Mouse (Mus musculus): ENCODE results near the gene Kmt5a. TPM values are rescaled to one million over a fixed set of nuclear protein-coding genes. Genes with fewer than 3 reads are reported as not detected.
"Not testable (repeated sequence)": the region's sequence is repeated elsewhere in the genome, so short reads cannot be mapped to it uniquely, and the experiment has no call there.

Kmt5a gene
- polyA plus RNA-seq, 1 experiment from 2014 or later, result 105 TPM

DNA sequence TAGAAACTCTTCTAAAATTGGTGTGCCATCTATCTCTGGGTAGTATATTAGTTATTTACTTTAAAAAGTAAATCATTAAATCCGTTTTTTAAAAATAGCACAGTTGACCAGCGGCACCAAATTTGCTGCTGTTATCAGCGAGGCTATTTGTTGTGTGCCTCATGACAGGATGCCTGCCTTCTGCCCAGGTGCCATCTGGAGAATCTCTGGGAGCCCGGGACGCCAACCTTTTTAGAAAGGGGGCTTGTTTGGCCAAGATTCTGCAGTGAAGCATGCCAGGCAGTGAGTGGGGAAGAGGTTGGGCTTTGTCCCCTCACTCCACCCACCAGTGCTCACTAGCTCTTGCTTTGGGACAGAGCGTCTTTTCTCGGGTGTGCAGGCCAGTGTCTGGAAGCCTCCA lies 10.3 kb downstream of the Kmt5a start:
- H3K4me2 ChIP-seq (replicated peaks), result peak overlapping the region; percentile 45
- peaks cover 50% of the 10 kb centered on the region for H3K36me3 ChIP-seq
- H3K27me3 ChIP-seq (replicated peaks), result no peaks in the 10 kb centered on the region
- 0 out of 2 replicates have a peak overlapping the region, but pooled peaks have one; percentile 6 for H3K4me3 ChIP-seq (replicated peaks)
- no peak for ATAC-seq
- 62% methylated on average over 7 of the region's 7 CpGs for WGBS
- H3K4me1 ChIP-seq (replicated peaks), result peaks cover 33% of the 10 kb centered on the region
- H3K27ac ChIP-seq, result peak overlapping the region; percentile 84
- H3K9me3 ChIP-seq, result no peaks in the 10 kb centered on the region
- H3K9ac ChIP-seq, result no peak overlapping the region

DNA sequence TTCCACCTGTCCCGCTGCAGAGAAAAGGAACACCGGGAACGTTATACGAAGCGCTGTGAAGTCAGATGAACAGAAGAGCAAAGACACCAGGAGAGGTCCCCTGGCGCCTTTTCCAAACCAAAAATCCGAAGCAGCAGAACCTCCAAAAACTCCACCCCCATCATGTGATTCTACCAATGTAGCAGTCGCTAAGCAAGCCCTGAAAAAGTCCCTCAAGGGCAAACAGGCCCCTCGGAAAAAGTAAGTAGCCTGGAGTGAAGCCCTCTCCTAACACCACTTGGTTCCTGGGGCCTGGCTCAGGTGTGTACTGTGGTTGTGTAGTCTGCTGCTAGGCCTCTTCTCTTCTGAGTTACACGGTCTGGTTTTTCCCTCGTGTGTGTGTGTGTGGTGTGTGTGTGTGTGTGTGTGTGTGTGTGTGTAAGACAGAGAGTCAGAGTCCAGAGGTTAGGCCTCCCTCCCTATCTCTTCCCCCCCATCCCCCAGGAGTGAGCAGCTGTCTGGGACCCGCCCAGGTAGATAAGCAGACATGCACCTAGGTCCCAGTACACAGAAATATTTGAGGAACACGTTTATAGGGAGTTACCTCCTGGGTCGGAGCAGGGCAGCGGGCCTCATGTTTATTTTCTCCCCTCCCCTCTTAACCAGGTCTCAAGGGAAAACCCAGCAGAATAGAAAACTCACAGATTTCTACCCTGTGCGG lies 11.1 kb downstream of the Kmt5a start:
- no peaks in the 10 kb centered on the region for H3K9me3 ChIP-seq
- peaks cover 53% of the 10 kb centered on the region for H3K36me3 ChIP-seq
- H3K9ac ChIP-seq, result no peak overlapping the region
- peak overlapping the region; percentile 84 for H3K27ac ChIP-seq
- H3K4me3 ChIP-seq (replicated peaks), result 0 out of 2 replicates have a peak overlapping the region, but pooled peaks have one; percentile 6
- peak; percentile 87 for ATAC-seq
- WGBS, result 59% methylated on average over 16 of the region's 16 CpGs
- no peaks in the 10 kb centered on the region for H3K27me3 ChIP-seq (replicated peaks)
- peaks cover 33% of the 10 kb centered on the region for H3K4me1 ChIP-seq (replicated peaks)
- H3K4me2 ChIP-seq (replicated peaks), result peak overlapping the region; percentile 45

DNA sequence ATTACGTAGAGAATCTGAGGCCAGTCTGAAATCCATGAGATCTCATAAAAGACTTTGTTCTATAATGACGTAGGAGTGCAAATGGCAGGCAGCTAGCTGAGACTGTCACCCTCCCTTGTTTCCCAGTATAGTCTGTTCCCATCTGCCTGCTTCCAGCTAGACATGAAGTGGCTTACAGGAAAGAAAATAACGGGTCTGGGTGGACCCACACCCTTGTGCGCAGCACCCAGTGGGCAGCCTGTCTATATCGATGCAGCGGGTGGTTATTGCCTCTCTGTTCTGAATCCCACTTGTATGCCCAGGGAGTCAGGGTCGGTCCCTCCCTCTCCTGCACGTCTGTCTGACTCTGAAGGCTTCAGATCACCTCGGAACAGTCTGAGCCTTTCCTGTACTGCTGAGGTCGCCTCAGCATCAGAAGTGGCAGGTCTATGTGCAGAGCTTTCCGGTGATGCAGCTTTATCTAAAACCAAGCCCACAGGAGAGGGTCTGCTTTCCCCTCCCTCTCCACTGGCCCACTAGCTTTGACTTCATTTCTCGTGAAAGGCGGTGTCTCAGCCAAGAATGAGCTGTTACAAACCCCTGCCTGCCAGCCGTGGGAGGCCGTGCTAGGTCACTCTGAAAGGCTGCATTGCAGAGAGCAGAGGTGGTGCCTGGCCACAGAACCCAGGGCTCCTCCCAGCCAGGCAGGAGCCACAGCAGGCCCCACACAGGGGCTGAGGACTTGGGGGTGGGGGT lies 12.9 kb downstream of the Kmt5a start:
- Histone ChIP-seq H3K36me3 (peaks cover 66% of the 10 kb centered on the region), H3K4me1 (replicated peaks) (peaks cover 18% of the 10 kb centered on the region), H3K9me3 (no peaks in the 10 kb centered on the region), H3K4me2 (replicated peaks) (peak overlapping the region; percentile 7; the same call in 1 of the 2 replicates), H3K27ac (peak overlapping the region; percentile 4; the same call in 1 of the 2 replicates), H3K27me3 (replicated peaks) (no peaks in the 10 kb centered on the region), H3K4me3 (replicated peaks) (no peak overlapping the region), H3K9ac (no peak overlapping the region)
- no peak for ATAC-seq
- WGBS, result 74% methylated on average over 15 of the region's 15 CpGs

- no peaks in the 10 kb centered on the region for H3K27me3 ChIP-seq (replicated peaks)
- H3K27ac ChIP-seq, result peak overlapping the region; percentile 4; the same call in 1 of the 2 replicates
- no peak overlapping the region for H3K9ac ChIP-seq
- H3K4me1 ChIP-seq (replicated peaks), result peaks cover 16% of the 10 kb centered on the region
- no peaks in the 10 kb centered on the region for H3K9me3 ChIP-seq
- peak overlapping the region; percentile 7; the same call in 1 of the 2 replicates for H3K4me2 ChIP-seq (replicated peaks)
- ATAC-seq, result no peak
- no peak overlapping the region for H3K4me3 ChIP-seq (replicated peaks)
- H3K36me3 ChIP-seq, result peaks cover 65% of the 10 kb centered on the region
- WGBS, result 82% methylated on average over 13 of the region's 13 CpGs
These were observed 13.8 kb downstream of the Kmt5a start for GRCm38 (mm10) chr5:124453339-124454081.

DNA sequence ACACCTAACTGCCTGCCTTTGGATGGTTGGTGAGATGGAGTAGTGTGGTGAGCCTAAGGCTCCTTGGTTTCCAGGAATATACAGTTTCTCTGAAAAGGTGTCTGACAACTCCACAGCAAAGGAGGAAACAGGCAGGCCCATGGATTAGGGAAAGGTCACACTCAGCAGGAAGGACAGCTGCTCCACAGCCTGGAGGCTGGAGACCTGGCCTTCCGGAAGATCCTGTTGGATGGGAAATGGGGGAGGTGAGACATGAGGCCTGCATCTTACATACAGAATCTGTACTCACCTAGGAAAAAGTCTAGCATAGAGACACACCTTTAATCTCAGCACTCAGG lies 14.3 kb downstream of the Kmt5a start:
- no peak for ATAC-seq
- Histone ChIP-seq H3K9me3 (no peaks in the 10 kb centered on the region), H3K27ac (no peak overlapping the region), H3K9ac (no peak overlapping the region), H3K4me1 (replicated peaks) (peaks cover 15% of the 10 kb centered on the region), H3K4me2 (replicated peaks) (no peak overlapping the region), H3K36me3 (peaks cover 69% of the 10 kb centered on the region), H3K4me3 (replicated peaks) (no peak overlapping the region), H3K27me3 (replicated peaks) (no peaks in the 10 kb centered on the region)
- 94% methylated on average over 1 of the region's 1 CpGs for WGBS

- Histone ChIP-seq H3K4me2 (replicated peaks) (no peak overlapping the region), H3K36me3 (peaks cover 72% of the 10 kb centered on the region), H3K27ac (no peak overlapping the region), H3K4me3 (replicated peaks) (no peak overlapping the region), H3K27me3 (replicated peaks) (no peaks in the 10 kb centered on the region), H3K9me3 (no peaks in the 10 kb centered on the region), H3K4me1 (replicated peaks) (peaks cover 4% of the 10 kb centered on the region), H3K9ac (no peak overlapping the region)
- WGBS, result 94% methylated on average over 6 of the region's 6 CpGs
- no peak for ATAC-seq
These were observed 17.0 kb downstream of the Kmt5a start for GRCm38 (mm10) chr5:124456762-124457161.

GRCm38 (mm10) chr5:124460922-124461321 lies 21.2 kb downstream of the Kmt5a start:
- WGBS, result 88% methylated on average over 14 of the region's 14 CpGs
- not testable (repeated sequence) for H3K9ac ChIP-seq; H3K4me2 ChIP-seq (replicated peaks); ATAC-seq; H3K27ac ChIP-seq; H3K4me3 ChIP-seq (replicated peaks); H3K27me3 ChIP-seq (replicated peaks); H3K9me3 ChIP-seq; H3K4me1 ChIP-seq (replicated peaks)
- peaks cover 59% of the 10 kb centered on the region for H3K36me3 ChIP-seq

DNA sequence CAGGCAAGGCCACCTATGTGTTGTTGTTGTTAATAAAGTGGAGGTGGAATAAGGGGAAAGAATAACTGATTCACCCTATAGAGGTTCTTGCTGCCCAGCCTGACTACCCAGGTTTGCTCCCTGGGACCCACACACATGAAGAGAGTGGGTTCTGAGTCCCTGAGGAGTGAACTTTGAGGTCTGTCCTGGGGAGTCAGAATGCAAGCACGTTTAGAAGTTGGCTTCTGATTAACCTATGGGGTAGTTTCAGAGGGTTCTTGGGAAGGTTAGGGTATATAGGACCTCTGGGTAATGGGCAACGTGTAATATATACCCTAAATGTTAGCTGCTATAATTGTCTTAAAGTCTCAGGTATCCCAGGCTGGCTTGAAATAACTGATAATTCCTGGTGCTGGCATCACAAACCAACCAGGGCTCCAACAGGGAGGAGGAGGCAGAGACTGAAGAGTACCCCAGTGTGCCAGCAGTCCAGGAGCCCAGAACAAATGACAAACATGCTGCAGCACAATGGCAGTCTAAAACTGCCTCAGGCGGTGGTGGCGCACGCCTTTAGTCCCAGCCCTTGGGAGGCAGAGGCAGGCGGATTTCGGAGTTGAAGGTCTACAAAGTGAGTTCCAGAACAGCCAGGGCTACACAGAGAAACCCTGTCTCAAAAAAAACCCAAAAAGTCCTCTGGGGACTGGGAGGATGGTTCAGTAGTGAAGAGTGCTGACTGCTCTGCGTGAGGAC lies 22.7 kb downstream of the Kmt5a start:
- Histone ChIP-seq H3K9me3 (no peaks in the 10 kb centered on the region), H3K4me3 (replicated peaks) (no peak overlapping the region), H3K36me3 (peaks cover 44% of the 10 kb centered on the region), H3K4me1 (replicated peaks) (no peaks in the 10 kb centered on the region), H3K27ac (no peak overlapping the region), H3K27me3 (replicated peaks) (no peaks in the 10 kb centered on the region), H3K4me2 (replicated peaks) (no peak overlapping the region), H3K9ac (no peak overlapping the region)
- ATAC-seq, result no peak
- WGBS, result 86% methylated on average over 8 of the region's 8 CpGs

GRCm38 (mm10) chr5:124463462-124463861 lies 23.7 kb downstream of the Kmt5a start:
- 90% methylated on average over 5 of the region's 5 CpGs for WGBS
- no peaks in the 10 kb centered on the region for H3K27me3 ChIP-seq (replicated peaks)
- H3K27ac ChIP-seq, result no peak overlapping the region
- no peak overlapping the region for H3K4me3 ChIP-seq (replicated peaks)
- ATAC-seq, result no peak
- no peak overlapping the region for H3K9ac ChIP-seq
- H3K36me3 ChIP-seq, result peaks cover 40% of the 10 kb centered on the region
- H3K4me1 ChIP-seq (replicated peaks), result no peaks in the 10 kb centered on the region
- H3K9me3 ChIP-seq, result no peaks in the 10 kb centered on the region
- H3K4me2 ChIP-seq (replicated peaks), result no peak overlapping the region

DNA sequence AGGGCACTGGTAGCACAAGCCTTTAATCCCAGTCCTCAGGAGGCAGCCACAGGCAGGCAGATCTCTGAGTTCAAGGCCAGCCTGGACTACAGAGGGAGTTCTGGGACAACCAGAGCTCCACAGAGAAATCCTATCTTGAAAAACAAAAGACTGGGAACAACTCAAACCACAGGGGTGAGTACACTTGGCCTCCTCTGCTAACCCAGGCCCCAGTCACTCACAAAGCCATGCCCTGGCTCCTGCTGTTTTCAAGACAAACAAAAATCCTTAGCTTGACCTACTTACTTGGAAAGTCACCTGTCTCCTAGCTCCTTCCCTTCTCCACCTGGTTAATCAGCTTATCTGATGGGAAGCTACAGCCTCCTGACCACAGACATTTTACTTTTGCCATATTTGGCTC lies 25.2 kb downstream of the Kmt5a start:
- Histone ChIP-seq H3K9me3 (no peaks in the 10 kb centered on the region), H3K9ac (no peak overlapping the region), H3K36me3 (peaks cover 31% of the 10 kb centered on the region), H3K4me1 (replicated peaks) (no peaks in the 10 kb centered on the region), H3K27me3 (replicated peaks) (no peaks in the 10 kb centered on the region), H3K4me3 (replicated peaks) (no peak overlapping the region), H3K4me2 (replicated peaks) (no peak overlapping the region), H3K27ac (no peak overlapping the region)
- ATAC-seq, result no peak

GRCm38 (mm10) chr5:124467766-124468165 lies 28.0 kb downstream of the Kmt5a start:
- Histone ChIP-seq H3K4me1 (replicated peaks) (no peaks in the 10 kb centered on the region), H3K9me3 (no peaks in the 10 kb centered on the region), H3K4me2 (replicated peaks) (no peak overlapping the region), H3K9ac (no peak overlapping the region), H3K4me3 (replicated peaks) (no peak overlapping the region), H3K27me3 (replicated peaks) (no peaks in the 10 kb centered on the region), H3K27ac (no peak overlapping the region), H3K36me3 (peaks cover 17% of the 10 kb centered on the region)
- ATAC-seq, result no peak
- WGBS, result 88% methylated on average over 1 of the region's 1 CpGs

DNA sequence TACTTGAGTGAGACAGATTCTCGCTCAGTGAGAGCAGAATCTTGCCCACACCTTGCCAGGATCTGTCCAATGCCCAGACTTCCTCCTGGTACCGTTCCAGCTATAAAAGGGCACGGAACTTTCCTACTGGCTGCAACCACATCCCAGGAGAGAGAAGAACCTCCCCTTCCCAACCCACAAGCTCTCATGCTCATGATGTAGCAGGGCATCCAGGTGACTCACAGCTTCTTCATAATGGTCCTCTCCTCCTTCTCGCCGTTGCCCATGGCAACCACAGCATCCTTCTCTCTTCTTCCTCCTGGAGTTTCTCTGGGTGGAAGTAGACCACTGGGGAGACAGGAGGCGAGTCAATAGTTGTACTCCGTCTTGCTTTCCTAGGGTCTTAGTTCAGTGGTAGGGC lies 28.6 kb downstream of the Kmt5a start:
- H3K4me1 ChIP-seq (replicated peaks), result no peaks in the 10 kb centered on the region
- no peaks in the 10 kb centered on the region for H3K9me3 ChIP-seq
- H3K4me2 ChIP-seq (replicated peaks), result no peak overlapping the region
- H3K9ac ChIP-seq, result no peak overlapping the region
- H3K27me3 ChIP-seq (replicated peaks), result no peaks in the 10 kb centered on the region
- no peak for ATAC-seq
- H3K27ac ChIP-seq, result no peak overlapping the region
- WGBS, result 92% methylated on average over 7 of the region's 7 CpGs
- H3K4me3 ChIP-seq (replicated peaks), result no peak overlapping the region
- peaks cover 13% of the 10 kb centered on the region for H3K36me3 ChIP-seq
